Mouse (Mus musculus) forebrain, embryonic 12.5 days (tissue): ENCODE data around the gene St6galnac3. TPM values are rescaled to one million over a fixed set of nuclear protein-coding genes. Genes with fewer than 3 reads are reported as not detected.

ENCODE experiments used
- ATAC-seq: fragments of 200-750 bp; cut with Nextera tagmentation; 2 replicates; pipeline ENCODE4 v1.8.0; 2017; ENCODE audit warnings: moderate TSS enrichment; ENCODE audit not compliant: low FRiP score
- H3K27ac ChIP-seq: fragments of 300-500 bp; sonication (generic); 2 replicates; pipeline ENCODE4 v1.5.1; 2016; ENCODE audit warnings: mild to moderate bottlenecking
- H3K27me3 ChIP-seq: fragments of 300-500 bp; sonication (generic); 2 replicates; pipeline ENCODE4 v1.6.1; 2016; ENCODE audit warnings: mild to moderate bottlenecking
- H3K36me3 ChIP-seq: fragments of 300-500 bp; sonication (generic); replicated peaks from 2 replicates; pipeline ENCODE4 v1.6.1; 2016; ENCODE audit warnings: mild to moderate bottlenecking
- H3K4me1 ChIP-seq: fragments of 300-500 bp; sonication (generic); 2 replicates; pipeline ENCODE4 v1.6.1; 2016
- H3K4me2 ChIP-seq: fragments of 300-500 bp; sonication (generic); 2 replicates; pipeline ENCODE4 v1.6.1; 2016; ENCODE audit warnings: mild to moderate bottlenecking, moderate library complexity
- H3K4me3 ChIP-seq: fragments of 300-500 bp; sonication (generic); replicated peaks from 2 replicates; pipeline ENCODE4 v1.5.1; 2016; ENCODE audit warnings: mild to moderate bottlenecking
- H3K9ac ChIP-seq: fragments of 300-500 bp; sonication (generic); 2 replicates; pipeline ENCODE4 v1.6.1; 2016; ENCODE audit warnings: mild to moderate bottlenecking
- H3K9me3 ChIP-seq: fragments of 300-500 bp; sonication (generic); 2 replicates; pipeline ENCODE4 v1.6.1; 2016
- WGBS: fragments of 180-500 bp; shearing (Covaris S2); methylation state at CpG from one replicate; pipeline ENCODE4 v1.1.7; 2016; 5-methylcytosine and 5-hydroxymethylcytosine counted together
- polyA plus RNA-seq: library from polyadenylated mRNA; unstranded; fragments of >200 nt; fragmentation: Nextera tagmentation; extraction: Ambion mirVana; gene quantifications from 2 replicates; pipeline ENCODE4 v1.2.1, GENCODE M21; 2016

Gene St6galnac3
- polyA plus RNA-seq, 1 experiment from 2014 or later = 26.9 TPM

DNA sequence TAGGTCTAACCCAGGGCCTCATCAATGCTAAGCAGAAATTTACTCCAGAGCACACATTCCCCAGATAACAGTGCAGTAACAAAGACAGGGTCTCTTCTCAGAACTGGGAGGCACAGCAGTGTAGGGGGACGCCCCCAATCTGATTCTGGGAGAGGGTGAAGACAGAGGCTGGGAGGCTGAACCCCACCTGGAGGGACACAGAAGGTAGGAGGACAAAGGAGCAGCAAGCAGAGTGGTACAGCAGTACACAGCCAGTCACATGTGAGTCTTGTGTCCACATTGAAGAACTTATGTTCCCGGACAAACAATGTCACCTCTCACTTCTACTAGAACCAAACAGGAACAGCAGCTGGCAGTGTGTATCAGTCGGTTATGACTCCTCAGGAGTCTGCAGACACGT lies 131.0 kb downstream of the St6galnac3 start:
- peaks cover 13% of the 10 kb centered on the region for H3K4me1 ChIP-seq
- no peak overlapping the region for H3K4me3 ChIP-seq
- no peak for ATAC-seq
- H3K9me3 ChIP-seq = no peaks in the 10 kb centered on the region
- 79% methylated on average over 4 of the region's 4 CpGs for WGBS
- H3K9ac ChIP-seq = no peak overlapping the region
- H3K27me3 ChIP-seq = no peaks in the 10 kb centered on the region
- H3K27ac ChIP-seq = no peak overlapping the region
- H3K4me2 ChIP-seq = no peak overlapping the region
- no peaks in the 10 kb centered on the region for H3K36me3 ChIP-seq

DNA sequence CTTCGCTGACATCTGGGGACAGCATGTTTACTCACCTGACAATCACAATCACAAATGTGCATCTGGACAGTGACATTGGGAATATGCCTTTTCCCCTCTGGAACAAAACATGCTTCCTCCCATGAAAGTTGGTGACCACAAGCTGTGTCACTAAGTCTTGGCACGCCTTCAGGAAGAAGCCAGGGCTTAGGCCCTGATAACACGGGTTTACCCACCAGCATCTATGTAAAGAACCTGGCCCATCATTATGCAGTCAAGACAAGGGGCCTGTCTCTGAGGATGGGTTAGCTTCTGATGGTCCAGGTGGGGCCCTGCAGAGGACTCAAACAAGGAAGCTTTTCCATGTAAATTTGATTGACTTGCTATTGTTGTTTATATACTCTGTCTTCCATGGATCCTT lies 131.9 kb downstream of the St6galnac3 start:
- H3K4me2 ChIP-seq = no peak overlapping the region
- no peak overlapping the region for H3K4me3 ChIP-seq
- no peaks in the 10 kb centered on the region for H3K36me3 ChIP-seq
- H3K9ac ChIP-seq = no peak overlapping the region
- H3K27ac ChIP-seq = no peak overlapping the region
- no peaks in the 10 kb centered on the region for H3K9me3 ChIP-seq
- H3K4me1 ChIP-seq = peaks cover 17% of the 10 kb centered on the region
- 83% methylated on average over 3 of the region's 3 CpGs for WGBS
- ATAC-seq = no peak
- no peaks in the 10 kb centered on the region for H3K27me3 ChIP-seq

DNA sequence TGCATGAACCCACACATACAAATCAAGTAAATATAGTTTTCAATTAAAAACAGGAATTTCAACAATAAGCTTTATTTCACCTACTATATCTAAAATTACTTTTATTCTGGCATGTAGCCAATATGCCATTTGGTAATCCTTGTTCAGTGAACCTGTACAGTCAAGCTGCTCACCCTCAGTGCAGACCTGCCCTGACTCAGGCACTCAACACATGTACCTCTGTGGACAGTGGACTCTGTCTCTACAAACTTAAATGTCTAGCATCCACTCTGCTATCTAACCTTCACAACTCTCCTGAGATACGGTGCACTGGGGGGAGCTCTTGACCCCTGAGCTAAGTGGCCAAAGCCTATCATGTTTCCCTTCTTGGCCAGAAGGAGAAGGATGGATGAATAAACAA lies 137.4 kb downstream of the St6galnac3 start:
- Histone ChIP-seq H3K27me3 (no peaks in the 10 kb centered on the region), H3K4me2 (no peak overlapping the region), H3K9me3 (no peaks in the 10 kb centered on the region), H3K9ac (no peak overlapping the region), H3K36me3 (no peaks in the 10 kb centered on the region), H3K4me3 (no peak overlapping the region), H3K27ac (no peak overlapping the region), H3K4me1 (peaks cover 15% of the 10 kb centered on the region)
- ATAC-seq = no peak
- 92% methylated on average over 1 of the region's 1 CpGs for WGBS

DNA sequence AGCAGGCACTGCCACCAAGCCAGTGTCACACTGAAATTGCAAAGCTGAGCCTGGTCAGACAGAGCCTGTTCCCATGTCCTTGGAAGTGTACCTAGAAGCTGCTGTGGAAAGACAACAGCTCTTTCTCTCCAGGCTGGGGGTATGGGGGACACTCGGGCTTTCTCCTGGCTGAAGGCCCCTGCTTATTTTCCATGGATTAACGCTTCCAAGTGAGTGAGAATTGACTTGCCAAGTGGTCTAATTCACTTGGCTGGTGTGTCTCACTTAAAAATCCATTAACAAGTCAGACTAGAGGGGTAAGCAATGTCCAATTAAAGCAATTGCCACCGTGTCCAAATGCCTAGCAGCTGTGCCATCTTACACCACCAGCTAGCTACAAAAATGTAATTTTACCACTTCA lies 140.1 kb downstream of the St6galnac3 start:
- Histone ChIP-seq H3K9ac (no peak overlapping the region), H3K9me3 (no peaks in the 10 kb centered on the region), H3K27me3 (no peaks in the 10 kb centered on the region), H3K4me3 (no peak overlapping the region), H3K4me1 (peaks cover 25% of the 10 kb centered on the region), H3K27ac (no peak overlapping the region), H3K4me2 (no peak overlapping the region), H3K36me3 (no peaks in the 10 kb centered on the region)
- WGBS = 46% methylated on average over 3 of the region's 3 CpGs
- ATAC-seq = no peak

DNA sequence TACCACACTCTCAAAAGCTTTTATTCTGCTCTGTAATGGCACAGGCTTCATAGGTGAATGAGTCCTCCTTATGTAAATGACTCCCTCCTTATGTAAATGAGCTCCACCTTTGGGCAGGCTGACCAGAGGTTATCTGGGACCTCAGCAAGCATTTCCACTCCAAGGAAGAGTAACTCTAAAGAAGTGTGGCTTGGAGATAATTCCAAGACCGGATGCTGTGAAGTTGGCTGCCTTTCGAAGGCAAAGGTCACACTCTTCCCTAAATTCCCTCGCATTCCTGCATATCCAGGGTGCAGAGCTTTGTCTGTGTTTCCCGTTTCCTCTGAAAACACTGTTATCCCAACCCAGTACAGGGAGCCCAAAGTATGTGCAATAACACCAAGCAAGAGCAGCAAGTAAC lies 142.9 kb downstream of the St6galnac3 start:
- Histone ChIP-seq H3K9me3 (no peaks in the 10 kb centered on the region), H3K9ac (no peak overlapping the region), H3K36me3 (no peaks in the 10 kb centered on the region), H3K27ac (no peak overlapping the region), H3K4me3 (no peak overlapping the region), H3K27me3 (no peaks in the 10 kb centered on the region), H3K4me1 (peaks cover 17% of the 10 kb centered on the region), H3K4me2 (no peak overlapping the region)
- WGBS = 63% methylated on average over 4 of the region's 4 CpGs
- no peak for ATAC-seq

DNA sequence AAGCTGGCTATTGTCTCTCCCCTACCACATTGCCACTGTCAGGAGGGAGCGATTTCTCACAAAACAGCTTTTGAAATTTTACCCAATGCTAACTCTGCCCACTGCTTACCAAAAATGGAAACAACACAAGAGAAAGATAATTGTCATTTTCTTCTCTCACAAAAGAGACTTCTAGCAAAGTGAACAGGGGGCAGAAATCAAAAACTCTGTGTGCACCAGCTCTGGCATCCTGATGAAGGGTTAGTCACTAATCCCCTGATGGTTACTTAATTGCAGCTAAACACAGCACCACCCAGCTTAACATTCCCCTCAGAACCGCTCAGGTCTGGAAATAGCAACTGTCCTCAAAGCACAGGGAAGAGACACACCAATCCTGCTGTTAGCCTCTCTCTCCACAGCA lies 144.3 kb downstream of the St6galnac3 start:
- Histone ChIP-seq H3K4me3 (no peak overlapping the region), H3K36me3 (no peaks in the 10 kb centered on the region), H3K27ac (no peak overlapping the region), H3K9me3 (no peaks in the 10 kb centered on the region), H3K27me3 (no peaks in the 10 kb centered on the region), H3K4me2 (no peak overlapping the region), H3K4me1 (peaks cover 10% of the 10 kb centered on the region), H3K9ac (no peak overlapping the region)
- WGBS = 12% methylated on average over 2 of the region's 2 CpGs
- ATAC-seq = no peak

DNA sequence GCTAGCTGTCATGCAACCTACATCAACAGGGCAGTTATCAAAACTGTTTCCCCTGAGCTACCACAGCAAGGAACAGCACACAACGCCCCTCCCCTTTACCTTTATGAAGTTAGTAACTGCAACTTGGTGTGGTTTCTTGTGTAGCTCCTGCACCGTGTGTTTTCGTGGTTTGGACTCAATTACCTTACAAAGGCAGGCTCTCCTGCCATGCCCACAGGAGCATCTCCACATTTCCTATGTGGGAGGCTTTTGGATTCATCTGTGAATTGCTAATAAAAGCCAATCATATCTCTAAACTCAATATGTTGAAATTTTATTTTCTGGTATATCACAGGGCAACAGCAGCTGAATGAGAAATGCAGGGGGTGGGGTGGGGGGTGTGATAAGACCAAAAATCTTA lies 144.8 kb downstream of the St6galnac3 start:
- WGBS = 78% methylated on average over 3 of the region's 3 CpGs
- Histone ChIP-seq H3K4me1 (peaks cover 10% of the 10 kb centered on the region), H3K9ac (no peak overlapping the region), H3K36me3 (no peaks in the 10 kb centered on the region), H3K4me3 (no peak overlapping the region), H3K27ac (no peak overlapping the region), H3K27me3 (no peaks in the 10 kb centered on the region), H3K4me2 (no peak overlapping the region), H3K9me3 (no peaks in the 10 kb centered on the region)
- no peak for ATAC-seq

DNA sequence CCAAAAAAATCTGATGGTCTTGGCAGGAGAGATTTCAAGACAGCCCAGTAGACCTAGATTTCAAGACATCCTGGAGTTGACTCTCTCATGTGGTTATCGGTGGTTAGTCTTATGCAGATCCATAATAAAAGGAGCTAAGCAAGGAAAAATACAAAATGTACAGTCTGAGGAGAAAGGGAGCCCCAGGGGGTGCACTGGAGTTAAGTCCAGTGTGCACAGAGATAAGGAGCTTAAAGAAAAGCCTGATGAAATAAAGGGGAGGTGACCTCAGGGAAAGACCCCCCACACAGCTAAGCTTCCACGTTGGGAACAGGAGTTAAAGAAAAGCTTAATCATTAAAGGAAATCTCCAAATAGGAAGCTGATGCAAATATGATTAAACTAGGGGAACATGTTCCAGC lies 147.7 kb downstream of the St6galnac3 start:
- 54% methylated on average over 2 of the region's 2 CpGs for WGBS
- H3K9ac ChIP-seq = no peak overlapping the region
- H3K4me1 ChIP-seq = peaks cover 10% of the 10 kb centered on the region
- no peak overlapping the region for H3K4me2 ChIP-seq
- no peaks in the 10 kb centered on the region for H3K36me3 ChIP-seq
- no peak for ATAC-seq
- no peak overlapping the region for H3K4me3 ChIP-seq
- H3K27ac ChIP-seq = no peak overlapping the region
- no peaks in the 10 kb centered on the region for H3K27me3 ChIP-seq
- H3K9me3 ChIP-seq = no peaks in the 10 kb centered on the region

DNA sequence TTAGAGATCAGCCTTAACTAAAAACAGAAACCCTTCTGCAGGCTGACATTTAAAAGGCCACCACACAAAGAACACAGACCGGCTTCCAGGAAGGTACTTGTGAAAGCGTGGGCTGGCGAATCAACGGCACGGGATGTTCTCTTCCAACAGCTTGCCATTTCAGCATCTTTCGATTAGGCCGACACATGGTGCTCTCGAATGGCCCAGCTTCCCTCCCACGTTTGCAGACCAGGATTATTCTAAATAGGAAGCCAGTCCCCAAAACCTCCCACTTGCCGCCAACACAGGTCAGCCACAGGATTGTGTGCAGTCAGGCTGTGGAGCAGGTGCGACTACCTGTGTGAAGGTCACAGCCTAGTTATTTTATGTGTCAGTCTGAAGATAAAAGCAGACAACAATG lies 153.8 kb downstream of the St6galnac3 start:
- Histone ChIP-seq H3K27me3 (no peaks in the 10 kb centered on the region), H3K27ac (no peak overlapping the region), H3K36me3 (no peaks in the 10 kb centered on the region), H3K4me3 (no peak overlapping the region), H3K4me1 (no peaks in the 10 kb centered on the region), H3K9me3 (no peaks in the 10 kb centered on the region), H3K4me2 (no peak overlapping the region), H3K9ac (no peak overlapping the region)
- no peak for ATAC-seq
- WGBS = 94% methylated on average over 11 of the region's 11 CpGs

DNA sequence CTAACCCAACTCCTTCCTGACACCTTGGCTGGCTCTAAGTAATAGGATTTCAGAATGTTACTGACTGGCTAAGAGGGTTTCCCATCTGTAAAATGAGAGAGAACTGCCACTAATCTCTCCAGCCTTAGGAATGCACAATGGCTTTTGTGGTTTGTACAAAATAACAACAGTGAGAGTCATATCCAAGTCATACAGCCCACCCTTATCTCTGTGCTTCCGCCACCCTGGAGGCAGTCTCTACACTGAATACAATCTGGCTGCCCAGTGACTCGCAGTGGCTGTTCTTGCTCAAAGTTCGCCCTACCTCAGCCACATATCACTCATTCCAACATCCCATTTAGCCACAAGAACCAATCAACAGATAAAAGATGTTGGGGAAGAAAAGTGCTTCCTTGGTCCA lies 156.2 kb downstream of the St6galnac3 start:
- WGBS = 89% methylated on average over 3 of the region's 3 CpGs
- H3K27ac ChIP-seq = no peak overlapping the region

DNA sequence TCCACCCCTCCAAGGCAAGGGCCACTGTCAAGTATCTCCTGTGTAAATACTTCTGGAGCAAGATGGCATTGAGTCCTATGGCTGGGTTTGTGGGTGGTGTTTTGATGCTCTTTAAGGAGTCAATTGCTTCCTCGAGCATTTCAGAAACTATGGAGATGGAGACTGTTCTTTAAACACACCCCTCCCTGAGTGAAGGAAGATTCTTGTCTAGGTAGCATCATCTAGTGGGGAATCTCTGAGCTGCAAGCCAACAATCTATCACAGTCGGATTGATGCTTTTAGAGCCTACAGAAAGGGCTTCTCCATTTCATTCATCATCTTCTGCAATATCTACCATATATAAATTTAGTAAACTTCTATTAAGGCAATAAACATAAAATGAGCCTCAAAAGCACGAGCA lies 157.1 kb downstream of the St6galnac3 start:
- WGBS = 81% methylated on average over 3 of the region's 3 CpGs
- 0 out of 2 replicates have a peak, but pooled peaks cover 3% of the 10 kb centered on the region for H3K4me1 ChIP-seq
- ATAC-seq = no peak

More for the DNA sequence above, 156.2 kb downstream of the St6galnac3 start:
- no peak for ATAC-seq
- Histone ChIP-seq H3K4me1 (0 out of 2 replicates have a peak, but pooled peaks cover 3% of the 10 kb centered on the region), H3K9ac (no peak overlapping the region), H3K4me3 (no peak overlapping the region), H3K4me2 (no peak overlapping the region), H3K9me3 (no peaks in the 10 kb centered on the region), H3K27me3 (no peaks in the 10 kb centered on the region), H3K36me3 (no peaks in the 10 kb centered on the region)

DNA sequence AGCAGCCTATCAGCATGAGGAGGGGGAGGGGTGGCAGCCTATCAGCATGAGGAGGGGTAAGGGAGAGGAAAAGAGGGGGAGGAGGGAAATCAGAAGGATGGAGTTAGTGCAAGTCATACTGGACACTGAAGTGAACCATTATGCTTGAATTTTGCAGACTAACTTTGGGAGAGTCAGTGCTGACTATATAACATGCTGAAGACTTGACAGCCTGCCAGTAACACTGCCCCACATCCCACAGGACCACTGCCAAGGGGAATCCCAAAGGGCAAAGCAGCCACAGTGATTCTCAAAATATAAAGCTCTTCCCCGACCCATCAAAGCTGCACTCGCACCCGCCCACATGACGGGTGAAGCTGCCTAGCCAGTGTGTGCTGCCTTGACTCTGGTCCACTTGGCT lies 157.5 kb downstream of the St6galnac3 start:
- Histone ChIP-seq H3K4me2 (no peak overlapping the region), H3K36me3 (no peaks in the 10 kb centered on the region), H3K9me3 (no peaks in the 10 kb centered on the region), H3K27ac (no peak overlapping the region), H3K9ac (no peak overlapping the region), H3K4me1 (0 out of 2 replicates have a peak, but pooled peaks cover 3% of the 10 kb centered on the region), H3K27me3 (no peaks in the 10 kb centered on the region), H3K4me3 (no peak overlapping the region)
- ATAC-seq = no peak
- 93% methylated on average over 4 of the region's 4 CpGs for WGBS

More for the DNA sequence above, 157.1 kb downstream of the St6galnac3 start:
- H3K27me3 ChIP-seq = no peaks in the 10 kb centered on the region
- no peak overlapping the region for H3K4me3 ChIP-seq
- H3K27ac ChIP-seq = no peak overlapping the region
- no peaks in the 10 kb centered on the region for H3K36me3 ChIP-seq
- no peaks in the 10 kb centered on the region for H3K9me3 ChIP-seq
- no peak overlapping the region for H3K4me2 ChIP-seq
- H3K9ac ChIP-seq = no peak overlapping the region

DNA sequence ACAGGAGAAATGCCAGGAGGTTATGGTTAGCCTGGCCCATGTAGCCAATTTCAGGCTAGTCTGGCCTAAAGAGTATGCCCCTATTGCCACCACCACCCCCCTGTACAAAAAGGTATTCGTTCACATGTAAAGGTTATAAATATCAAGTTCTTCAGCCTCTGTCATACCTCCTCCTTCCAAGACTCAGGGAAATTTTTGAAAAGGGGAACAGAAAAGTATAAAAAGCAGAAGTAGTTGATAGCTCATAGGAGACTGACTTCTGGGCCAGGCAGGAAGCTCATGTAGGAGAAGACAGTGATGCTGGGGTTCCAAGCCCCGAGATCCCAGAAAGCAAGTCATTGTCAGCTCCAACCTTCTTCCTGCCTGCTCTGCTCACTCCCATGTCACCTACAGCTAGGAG lies 158.9 kb downstream of the St6galnac3 start:
- Histone ChIP-seq H3K27ac (no peak overlapping the region), H3K36me3 (no peaks in the 10 kb centered on the region), H3K4me3 (no peak overlapping the region), H3K9me3 (no peaks in the 10 kb centered on the region), H3K27me3 (no peaks in the 10 kb centered on the region), H3K4me2 (no peak overlapping the region), H3K4me1 (0 out of 2 replicates have a peak, but pooled peaks cover 3% of the 10 kb centered on the region), H3K9ac (no peak overlapping the region)
- no peak for ATAC-seq
- 89% methylated on average over 2 of the region's 2 CpGs for WGBS
